Mouse (Mus musculus): ENCODE results near the gene Nuak1.
A peak's percentile ranks its signal among the peaks of the same experiment; 100 is the strongest.

Nuak1 gene

GRCm38 (mm10) chr10:84411122-84412105, 29.0 kb downstream of the Nuak1 start:
- no peak for DNase-seq (ENCODE audit: low read depth, low spot score)

- no peak for DNase-seq (ENCODE audit: low read depth, low spot score)
Observed at GRCm38 (mm10) chr10:84408965-84409660, 31.3 kb downstream of the Nuak1 start.

GRCm38 (mm10) chr10:84405135-84405776, 35.1 kb downstream of the Nuak1 start:
- DNase-seq (ENCODE audit: low read depth, low spot score): no peak

GRCm38 (mm10) chr10:84401907-84402371, 38.5 kb downstream of the Nuak1 start:
- peak; percentile 58 for DNase-seq (ENCODE audit: low read depth, low spot score)

GRCm38 (mm10) chr10:84401189-84401588, 39.2 kb downstream of the Nuak1 start:
- DNase-seq (ENCODE audit: low read depth, low spot score): no peak

GRCm38 (mm10) chr10:84400037-84400681, 40.2 kb downstream of the Nuak1 start:
- no peak for DNase-seq (ENCODE audit: low read depth, low spot score)

- DNase-seq (ENCODE audit: low read depth, low spot score): no peak
Observed at GRCm38 (mm10) chr10:84397276-84397675, 43.1 kb downstream of the Nuak1 start.

- DNase-seq (ENCODE audit: low read depth, low spot score): no peak
Observed at GRCm38 (mm10) chr10:84395885-84396659, 44.3 kb downstream of the Nuak1 start.

- DNase-seq (ENCODE audit: low read depth, low spot score): no peak
Observed at GRCm38 (mm10) chr10:84395259-84395658, 45.1 kb downstream of the Nuak1 start.

- DNase-seq (ENCODE audit: low read depth, low spot score): no peak
Observed at GRCm38 (mm10) chr10:84393881-84394280, 46.5 kb downstream of the Nuak1 start.

GRCm38 (mm10) chr10:84393405-84393804, 47.0 kb downstream of the Nuak1 start:
- DNase-seq (ENCODE audit: low read depth, low spot score): no peak

- DNase-seq (ENCODE audit: low read depth, low spot score): no peak
Observed at GRCm38 (mm10) chr10:84392723-84393081, 47.7 kb downstream of the Nuak1 start.

- DNase-seq (ENCODE audit: low read depth, low spot score): peak; percentile 19
Observed at GRCm38 (mm10) chr10:84392027-84392722, 48.2 kb downstream of the Nuak1 start.

GRCm38 (mm10) chr10:84389707-84390106, 50.7 kb downstream of the Nuak1 start:
- no peak for DNase-seq (ENCODE audit: low read depth, low spot score)

- DNase-seq (ENCODE audit: low read depth, low spot score): no peak
Observed at GRCm38 (mm10) chr10:84388357-84389141, 51.8 kb downstream of the Nuak1 start.

- DNase-seq (ENCODE audit: low read depth, low spot score): no peak
Observed at GRCm38 (mm10) chr10:84387338-84387737, 53.1 kb downstream of the Nuak1 start.

GRCm38 (mm10) chr10:84386625-84387242, 53.7 kb downstream of the Nuak1 start:
- no peak for DNase-seq (ENCODE audit: low read depth, low spot score)

GRCm38 (mm10) chr10:84386214-84386613, 54.2 kb downstream of the Nuak1 start:
- DNase-seq (ENCODE audit: low read depth, low spot score): no peak

- no peak for DNase-seq (ENCODE audit: low read depth, low spot score)
Observed at GRCm38 (mm10) chr10:84384761-84385160, 55.6 kb downstream of the Nuak1 start.

All from A20 (cell line).